Mouse (Mus musculus) stomach, embryonic 15.5 days (tissue): ENCODE measurements around the gene Tuba4a. TPM values are rescaled to one million over a fixed set of nuclear protein-coding genes. Genes with fewer than 3 reads are reported as not detected.

Experiments used
- ATAC-seq: fragments of 200-750 bp; cut with Nextera tagmentation; 2 replicates; pipeline ENCODE4 v1.8.0; 2017; ENCODE audit warnings: low read depth, moderate number of reproducible peaks, moderate TSS enrichment; ENCODE audit not compliant: insufficient read depth, low FRiP score
- H3K27ac ChIP-seq: fragments of 300-500 bp; sonication (generic); 2 replicates; pipeline ENCODE4 v1.5.1; 2015; ENCODE audit warnings: mild to moderate bottlenecking, inconsistent platforms
- H3K27me3 ChIP-seq: fragments of 300-500 bp; sonication (generic); replicated peaks from 2 replicates; pipeline ENCODE4 v1.6.1; 2015; ENCODE audit warnings: inconsistent platforms
- H3K36me3 ChIP-seq: fragments of 300-500 bp; sonication (generic); 2 replicates; pipeline ENCODE4 v1.6.1; 2015; ENCODE audit warnings: inconsistent platforms
- H3K4me1 ChIP-seq: fragments of 300-500 bp; sonication (generic); 2 replicates; pipeline ENCODE4 v1.6.1; 2015; ENCODE audit warnings: inconsistent platforms
- H3K4me2 ChIP-seq: fragments of 300-500 bp; sonication (generic); 2 replicates; pipeline ENCODE4 v1.6.1; 2015; ENCODE audit warnings: mild to moderate bottlenecking, inconsistent platforms
- H3K4me3 ChIP-seq: fragments of 300-500 bp; sonication (generic); replicated peaks from 2 replicates; pipeline ENCODE4 v1.5.1; 2015; ENCODE audit warnings: inconsistent platforms
- H3K9ac ChIP-seq: fragments of 300-500 bp; sonication (generic); 2 replicates; pipeline ENCODE4 v1.6.1; 2015; ENCODE audit warnings: inconsistent platforms
- H3K9me3 ChIP-seq: fragments of 300-500 bp; sonication (generic); 2 replicates; pipeline ENCODE4 v1.6.1; 2016; ENCODE audit warnings: inconsistent platforms
- WGBS: fragments of 180-500 bp; shearing (Covaris S2); methylation state at CpG from one replicate; pipeline ENCODE4 v1.1.7; 2015; 5-methylcytosine and 5-hydroxymethylcytosine counted together
- polyA plus RNA-seq: library from polyadenylated mRNA; unstranded; fragments of >200 nt; fragmentation: Nextera tagmentation; extraction: Ambion mirVana; gene quantifications from 2 replicates; pipeline ENCODE4 v1.2.1, GENCODE M21; 2015

Gene Tuba4a
- polyA plus RNA-seq, 1 experiment from 2014 or later, result 145 TPM

DNA sequence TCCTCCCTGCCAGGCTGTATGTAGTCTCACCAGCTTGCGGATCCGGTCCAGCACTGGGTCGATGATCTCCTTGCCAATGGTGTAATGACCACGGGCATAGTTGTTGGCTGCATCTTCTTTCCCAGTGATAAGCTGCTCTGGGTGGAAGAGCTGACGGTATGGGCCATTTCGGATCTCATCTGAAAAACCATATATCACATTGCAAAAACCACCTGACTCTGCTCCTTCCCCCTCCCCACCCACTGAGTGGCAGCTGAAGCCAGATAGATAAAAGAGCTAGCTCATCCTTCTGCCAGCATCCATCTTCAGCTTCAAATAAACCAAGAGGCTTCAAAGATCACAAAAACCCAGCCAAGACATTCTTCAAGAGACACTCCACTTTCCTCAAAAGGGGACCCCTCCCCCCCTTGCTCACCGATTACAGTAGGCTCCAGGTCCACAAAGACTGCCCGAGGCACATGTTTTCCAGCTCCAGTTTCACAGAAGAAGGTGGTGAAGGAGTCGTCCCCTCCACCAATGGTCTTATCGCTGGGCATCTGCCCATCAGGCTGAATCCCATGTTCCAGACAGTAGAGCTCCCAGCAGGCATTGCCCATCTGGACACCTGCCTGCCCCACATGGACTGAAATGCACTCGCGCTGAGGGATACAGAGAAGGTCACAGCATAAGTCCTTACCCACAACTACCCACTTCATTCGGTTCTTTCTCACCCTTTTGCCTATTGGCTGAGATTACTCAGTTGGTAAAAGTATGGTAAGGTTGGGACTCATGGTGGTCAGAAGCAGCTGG lies 2.7 kb downstream of the Tuba4a start:
- H3K4me1 ChIP-seq, result peaks cover 28% of the 10 kb centered on the region
- peak overlapping the region; percentile 56 for H3K4me3 ChIP-seq
- H3K9ac ChIP-seq, result no peak overlapping the region
- H3K9me3 ChIP-seq, result no peaks in the 10 kb centered on the region
- peaks cover 17% of the 10 kb centered on the region for H3K36me3 ChIP-seq
- no peak; the same call in 1 of the 2 replicates for ATAC-seq
- peaks cover 13% of the 10 kb centered on the region for H3K27me3 ChIP-seq
- H3K27ac ChIP-seq, result no peak overlapping the region
- WGBS, result 69% methylated on average over 13 of the region's 13 CpGs
- peak overlapping the region; percentile 98 for H3K4me2 ChIP-seq

GRCm38 (mm10) chr1:75215785-75216184 lies 3.9 kb downstream of the Tuba4a start:
- 93% methylated on average over 9 of the region's 9 CpGs for WGBS
- peak overlapping the region; percentile 83; the same call in 1 of the 2 replicates for H3K27ac ChIP-seq
- H3K4me1 ChIP-seq, result peaks cover 37% of the 10 kb centered on the region

GRCm38 (mm10) chr1:75214886-75215285 lies 4.8 kb downstream of the Tuba4a start:
- ATAC-seq, result no peak
- 60% methylated on average over 5 of the region's 5 CpGs for WGBS

More at GRCm38 (mm10) chr1:75215785-75216184, 3.9 kb downstream of the Tuba4a start:
- H3K9ac ChIP-seq, result no peak overlapping the region
- peaks cover 17% of the 10 kb centered on the region for H3K36me3 ChIP-seq
- ATAC-seq, result no peak
- H3K9me3 ChIP-seq, result no peaks in the 10 kb centered on the region
- no peak overlapping the region; the same call in 1 of the 2 replicates for H3K4me2 ChIP-seq
- peaks cover 11% of the 10 kb centered on the region for H3K27me3 ChIP-seq
- no peak overlapping the region for H3K4me3 ChIP-seq

GRCm38 (mm10) chr1:75214442-75214841 lies 5.2 kb downstream of the Tuba4a start:
- Histone ChIP-seq H3K4me3 (no peak overlapping the region), H3K27ac (peak overlapping the region; percentile 83), H3K4me2 (peak overlapping the region; percentile 14; the same call in 1 of the 2 replicates), H3K4me1 (peaks cover 36% of the 10 kb centered on the region), H3K9me3 (no peaks in the 10 kb centered on the region), H3K9ac (no peak overlapping the region), H3K27me3 (0 out of 2 replicates have a peak, but pooled peaks cover 4% of the 10 kb centered on the region), H3K36me3 (peaks cover 17% of the 10 kb centered on the region)
- peak; percentile 29 for ATAC-seq
- WGBS, result 49% methylated on average over 2 of the region's 2 CpGs

More at GRCm38 (mm10) chr1:75214886-75215285, 4.8 kb downstream of the Tuba4a start:
- Histone ChIP-seq H3K4me1 (peaks cover 37% of the 10 kb centered on the region), H3K27ac (peak overlapping the region; percentile 83), H3K4me2 (no peak overlapping the region; the same call in 1 of the 2 replicates), H3K27me3 (0 out of 2 replicates have a peak, but pooled peaks cover 4% of the 10 kb centered on the region), H3K4me3 (no peak overlapping the region), H3K9ac (no peak overlapping the region), H3K36me3 (peaks cover 17% of the 10 kb centered on the region), H3K9me3 (no peaks in the 10 kb centered on the region)

DNA sequence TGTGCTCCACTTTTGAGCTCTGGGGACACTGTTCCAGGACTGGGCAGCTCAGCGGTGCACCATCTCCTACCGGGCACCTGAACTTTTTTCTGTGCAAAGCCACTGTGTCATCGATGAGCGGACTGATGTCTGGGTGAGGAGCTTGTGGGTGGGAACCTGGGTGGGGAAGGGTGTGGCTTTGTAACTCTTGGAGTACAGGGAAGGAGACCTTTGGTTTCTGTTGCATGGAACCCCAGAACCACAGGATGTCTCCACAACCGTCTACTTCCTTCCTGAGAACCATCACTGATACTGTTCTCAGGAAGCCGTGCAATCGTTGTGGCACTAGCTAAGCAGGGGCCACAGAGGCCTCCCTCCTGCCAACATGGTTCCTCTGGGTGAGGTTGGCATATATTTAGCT lies 6.6 kb downstream of the Tuba4a start:
- Histone ChIP-seq H3K4me2 (0 out of 2 replicates have a peak overlapping the region, but pooled peaks have one; percentile 14), H3K36me3 (peaks cover 17% of the 10 kb centered on the region), H3K27me3 (no peaks in the 10 kb centered on the region), H3K27ac (0 out of 2 replicates have a peak overlapping the region, but pooled peaks have one; percentile 83), H3K4me1 (peaks cover 35% of the 10 kb centered on the region), H3K9ac (no peak overlapping the region), H3K4me3 (no peak overlapping the region), H3K9me3 (no peaks in the 10 kb centered on the region)
- 76% methylated on average over 7 of the region's 7 CpGs for WGBS
- no peak for ATAC-seq

DNA sequence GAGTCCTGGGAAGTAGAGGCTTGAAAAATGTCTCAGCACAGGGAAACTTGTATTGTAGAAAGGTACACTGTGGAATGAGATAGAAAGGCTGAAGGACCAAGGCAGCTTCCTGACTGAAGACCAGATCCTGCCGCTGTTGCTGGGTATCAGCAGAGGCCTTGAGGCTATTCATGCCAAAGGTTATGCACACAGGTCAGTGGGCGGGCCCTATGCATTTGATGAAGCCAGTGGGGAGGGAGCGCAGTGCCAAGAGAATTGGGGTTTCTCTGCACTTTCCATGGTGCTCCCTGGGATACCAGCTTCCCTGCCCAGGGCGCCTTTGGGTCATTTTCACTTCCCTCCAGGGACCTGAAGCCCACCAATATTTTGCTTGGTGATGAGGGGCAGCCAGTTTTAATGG lies 7.1 kb downstream of the Tuba4a start:
- no peak overlapping the region for H3K9ac ChIP-seq
- no peak overlapping the region for H3K27ac ChIP-seq
- H3K4me3 ChIP-seq, result no peak overlapping the region
- H3K27me3 ChIP-seq, result no peaks in the 10 kb centered on the region
- peak overlapping the region; percentile 2; the same call in 1 of the 2 replicates for H3K4me2 ChIP-seq
- H3K36me3 ChIP-seq, result peaks cover 17% of the 10 kb centered on the region
- H3K9me3 ChIP-seq, result no peaks in the 10 kb centered on the region
- peaks cover 33% of the 10 kb centered on the region for H3K4me1 ChIP-seq
- 71% methylated on average over 4 of the region's 4 CpGs for WGBS
- ATAC-seq, result no peak

DNA sequence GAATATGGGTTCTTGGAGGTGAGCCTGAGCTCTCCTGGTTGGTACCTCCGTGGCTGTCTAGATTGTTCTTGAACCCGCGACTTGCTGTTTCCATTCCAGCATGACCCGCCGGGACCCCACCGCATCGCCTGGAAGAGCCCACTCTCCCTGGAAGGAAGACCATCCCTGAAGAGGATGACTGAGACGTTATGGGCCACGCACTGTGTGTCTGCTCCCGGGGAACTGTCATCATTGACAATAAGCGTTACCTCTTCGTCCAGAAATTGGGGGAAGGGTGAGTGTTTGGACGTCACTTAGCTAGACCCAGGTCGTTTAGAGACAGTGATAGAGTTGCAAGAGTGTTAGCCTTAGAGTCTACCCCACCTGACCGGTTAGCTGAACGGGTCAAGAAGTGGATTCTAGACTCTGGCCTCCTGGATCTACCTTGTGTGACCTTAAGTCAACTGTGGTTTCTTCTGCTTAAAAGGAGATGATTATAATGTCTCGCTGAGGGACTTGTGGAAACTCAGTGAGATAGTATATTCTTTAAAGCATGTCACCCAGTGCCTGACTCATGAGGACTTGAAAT lies 8.4 kb downstream of the Tuba4a start:
- H3K27me3 ChIP-seq, result no peaks in the 10 kb centered on the region
- peak overlapping the region; percentile 89 for H3K4me3 ChIP-seq
- WGBS, result 7% methylated on average over 17 of the region's 17 CpGs
- H3K27ac ChIP-seq, result peak overlapping the region; percentile 18; the same call in 1 of the 2 replicates
- H3K9me3 ChIP-seq, result no peaks in the 10 kb centered on the region
- peaks cover 17% of the 10 kb centered on the region for H3K36me3 ChIP-seq
- H3K9ac ChIP-seq, result peak overlapping the region; percentile 97
- no peak for ATAC-seq
- peaks cover 33% of the 10 kb centered on the region for H3K4me1 ChIP-seq
- peak overlapping the region; percentile 80 for H3K4me2 ChIP-seq

DNA sequence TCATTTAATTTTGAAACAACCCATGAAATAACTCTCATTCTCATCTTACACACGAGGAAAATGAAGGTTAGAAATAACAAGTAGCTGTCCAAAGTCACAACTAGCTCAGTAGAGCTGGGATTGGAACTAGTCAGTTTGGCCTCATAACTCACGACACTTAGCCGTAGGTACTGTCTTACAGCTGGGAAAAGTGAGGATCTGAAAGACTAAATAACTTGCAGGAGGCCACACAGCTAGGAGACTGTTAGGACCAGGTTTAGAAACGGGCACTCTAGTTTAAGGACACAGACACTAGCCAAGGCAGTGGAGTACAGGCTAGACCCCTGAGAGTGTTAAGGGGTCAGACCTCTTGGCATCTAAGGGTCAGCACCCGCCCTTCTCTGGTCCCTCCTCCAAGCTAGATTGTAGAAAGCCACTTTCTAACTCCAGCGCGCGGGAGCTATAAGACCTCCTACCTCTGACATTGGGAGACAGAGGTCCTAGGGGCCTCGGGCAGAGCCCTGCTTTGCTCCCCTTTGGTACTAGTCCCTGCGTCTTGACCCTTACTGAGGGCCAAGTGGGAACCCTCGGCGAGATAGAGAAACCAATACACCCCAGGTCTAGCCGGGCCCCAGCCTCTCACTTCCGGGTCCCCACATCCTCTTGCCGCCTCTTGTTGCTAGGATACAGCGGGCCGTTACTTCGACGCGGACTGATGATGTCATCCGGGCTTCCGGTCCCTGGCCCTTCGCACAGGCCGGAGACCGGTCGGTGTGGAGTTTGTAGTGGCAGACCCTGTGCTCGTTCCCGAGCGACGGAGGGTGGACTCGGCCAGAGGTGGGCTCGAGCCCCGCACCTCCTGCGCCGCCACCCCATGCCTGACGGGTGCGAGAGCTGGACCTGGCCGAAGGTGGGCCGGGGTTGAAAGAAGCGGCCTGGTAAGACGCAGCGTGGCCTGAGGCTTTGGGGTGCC lies 9.3 kb downstream of the Tuba4a start, which contains the start of the genes Glb1l and Stk16:
TSS of gene Glb1l (minus strand) at position 678 of the 952 bp plus-strand sequence.
TSS of gene Stk16 (plus strand) at position 703 of the 952 bp plus-strand sequence.
- peaks cover 17% of the 10 kb centered on the region for H3K36me3 ChIP-seq
- H3K9ac ChIP-seq, result peak within 1 kb of the TSS; percentile 97
- H3K4me1 ChIP-seq, result peaks cover 33% of the 10 kb centered on the region
- peak within 1 kb of the TSS; percentile 89 for H3K4me3 ChIP-seq
- H3K27me3 ChIP-seq, result no peaks in the 10 kb centered on the region
- peak within 1 kb of the TSS; percentile 80 for H3K4me2 ChIP-seq
- 5% methylated on average over 42 of the region's 42 CpGs for WGBS
- H3K27ac ChIP-seq, result peak within 1 kb of the TSS; percentile 36; the same call in 1 of the 2 replicates
- ATAC-seq, result peak; percentile 90
- no peaks in the 10 kb centered on the region for H3K9me3 ChIP-seq

DNA sequence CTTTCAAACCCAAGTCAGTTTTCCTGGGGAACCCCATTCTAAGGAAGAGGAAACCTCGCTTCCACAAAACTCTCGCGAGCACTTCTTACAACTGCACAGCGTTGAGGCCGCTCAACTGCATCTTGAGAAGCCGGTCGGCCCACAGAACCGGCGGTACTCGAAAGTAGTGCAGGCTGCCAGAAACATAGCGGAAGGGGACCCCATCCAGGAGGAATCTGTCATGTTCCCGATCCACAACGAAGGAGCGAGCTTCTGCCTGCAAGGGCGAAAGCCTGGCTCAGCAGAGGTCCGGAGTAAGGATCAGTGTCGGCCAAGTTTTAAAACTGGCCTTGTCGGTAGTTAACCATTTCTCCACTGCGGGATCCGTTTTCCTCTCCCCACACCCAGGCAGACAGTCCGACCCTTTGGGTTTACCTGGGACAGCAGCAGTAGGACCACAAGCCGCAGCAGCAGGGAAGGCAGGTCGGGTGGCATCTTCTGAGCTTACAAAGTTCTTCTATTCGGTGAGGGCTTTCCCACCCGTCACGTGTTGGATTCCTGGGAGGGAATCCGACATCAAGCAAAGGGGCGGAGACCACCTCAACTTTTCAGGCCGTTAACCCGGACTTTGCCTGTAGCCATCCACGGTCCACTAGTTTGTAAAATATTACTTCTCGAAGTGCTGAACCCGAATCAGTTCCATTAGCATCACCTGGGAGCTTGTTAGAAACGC lies 10.5 kb downstream of the Tuba4a start:
- no peaks in the 10 kb centered on the region for H3K27me3 ChIP-seq
- 10% methylated on average over 34 of the region's 34 CpGs for WGBS
- peak overlapping the region; percentile 44; the same call in 1 of the 2 replicates for H3K9ac ChIP-seq
- no peaks in the 10 kb centered on the region for H3K9me3 ChIP-seq
- 0 out of 2 replicates have a peak overlapping the region, but pooled peaks have one; percentile 26 for H3K27ac ChIP-seq
- peaks cover 31% of the 10 kb centered on the region for H3K4me1 ChIP-seq
- ATAC-seq, result no peak
- peaks cover 14% of the 10 kb centered on the region for H3K36me3 ChIP-seq
- H3K4me2 ChIP-seq, result peak overlapping the region; percentile 60
- H3K4me3 ChIP-seq, result peak overlapping the region; percentile 48

DNA sequence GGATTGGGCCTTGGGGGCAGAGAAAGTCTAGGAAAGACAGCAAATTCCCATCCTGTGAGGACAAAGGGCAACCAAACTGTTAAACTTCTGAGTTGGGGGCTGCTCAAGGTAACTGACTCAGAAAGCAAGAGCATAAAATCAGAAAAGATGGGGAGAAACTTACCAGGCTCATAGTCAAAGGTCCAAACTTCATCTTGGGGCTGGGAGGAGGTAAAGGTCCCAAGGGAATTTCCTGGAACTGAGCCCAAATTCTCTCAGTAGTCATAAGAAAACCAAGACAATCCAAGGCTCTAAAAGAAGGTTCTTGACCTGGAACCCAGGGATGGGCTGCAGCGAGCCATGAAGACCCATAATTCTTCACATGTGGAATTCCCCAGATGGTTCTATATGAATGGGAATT lies 18.4 kb downstream of the Tuba4a start:
- Histone ChIP-seq H3K36me3 (peaks cover 29% of the 10 kb centered on the region), H3K27me3 (no peaks in the 10 kb centered on the region), H3K4me1 (no peaks in the 10 kb centered on the region), H3K27ac (no peak overlapping the region), H3K4me2 (no peak overlapping the region), H3K9me3 (no peaks in the 10 kb centered on the region), H3K9ac (no peak overlapping the region), H3K4me3 (no peak overlapping the region)
- WGBS, result 88% methylated on average over 1 of the region's 1 CpGs
- no peak for ATAC-seq
